Mouse (Mus musculus): ENCODE data around the gene Clec14a. TPM values are rescaled to one million over a fixed set of nuclear protein-coding genes. Genes with fewer than 3 reads are reported as not detected.

Clec14a gene
- polyA plus RNA-seq, 1 experiment from 2014 or later = 14.8 TPM

DNA sequence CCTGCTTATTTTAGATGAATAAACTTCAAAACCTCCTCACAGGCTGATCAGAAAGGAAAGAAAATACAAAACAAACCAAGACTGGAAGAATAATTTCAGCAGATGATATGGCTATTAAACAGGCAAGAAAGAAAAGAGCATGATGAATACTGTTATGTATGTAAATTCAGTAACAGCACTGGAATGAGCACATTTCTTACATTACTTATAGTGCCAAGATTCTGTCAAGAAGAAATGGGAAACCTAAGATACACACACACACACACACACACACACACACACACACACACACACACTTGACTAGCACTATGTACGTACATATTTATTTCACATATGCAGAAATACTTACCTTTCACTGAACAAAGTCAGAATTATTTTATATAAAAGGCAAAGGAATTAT lies 17.2 kb downstream of the Clec14a start:
- H3K36me3 ChIP-seq (ENCODE audit: insufficient read depth, low read length) = no peaks in the 10 kb centered on the region
- 96% methylated on average over 1 of the region's 1 CpGs for WGBS

DNA sequence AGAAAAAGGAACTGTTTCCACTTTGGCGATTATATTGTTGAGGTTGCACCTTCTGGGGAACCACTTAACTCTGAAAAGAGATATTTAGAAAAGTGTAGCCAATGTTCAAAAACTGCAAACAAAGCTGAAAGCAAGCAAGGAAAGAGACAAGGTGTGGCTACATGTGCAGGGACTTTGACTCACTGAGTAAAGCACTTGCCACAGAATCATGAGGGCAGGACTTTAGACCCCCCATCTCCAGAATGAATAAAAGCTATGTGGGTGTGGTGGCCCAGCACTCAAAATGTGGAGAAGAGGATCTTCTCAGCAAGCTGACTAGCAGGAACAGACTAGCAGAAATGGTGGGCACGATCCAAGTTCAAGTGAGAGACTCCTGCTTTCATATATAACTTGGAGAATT lies 36.6 kb downstream of the Clec14a start:
- no peak for ATAC-seq (ENCODE audit: low FRiP score, low TSS enrichment)
- WGBS = 85% methylated on average over 2 of the region's 2 CpGs

More for the DNA sequence above, 17.2 kb downstream of the Clec14a start:
- H3K27ac ChIP-seq (ENCODE audit: low read length) = no peak overlapping the region
- H3K9ac ChIP-seq (replicated peaks; ENCODE audit: low read length) = no peak overlapping the region
- H3K4me3 ChIP-seq (ENCODE audit: low read length) = no peak overlapping the region
- no peaks in the 10 kb centered on the region for H3K9me3 ChIP-seq (ENCODE audit: low read length)
- no peak for ATAC-seq (ENCODE audit: low FRiP score, low TSS enrichment)
- H3K27me3 ChIP-seq (ENCODE audit: insufficient read depth, low read length) = no peaks in the 10 kb centered on the region
- H3K4me2 ChIP-seq (replicated peaks; ENCODE audit: low read depth, low read length) = no peak overlapping the region
- H3K4me1 ChIP-seq (ENCODE audit: insufficient read depth, low read length) = no peaks in the 10 kb centered on the region

DNA sequence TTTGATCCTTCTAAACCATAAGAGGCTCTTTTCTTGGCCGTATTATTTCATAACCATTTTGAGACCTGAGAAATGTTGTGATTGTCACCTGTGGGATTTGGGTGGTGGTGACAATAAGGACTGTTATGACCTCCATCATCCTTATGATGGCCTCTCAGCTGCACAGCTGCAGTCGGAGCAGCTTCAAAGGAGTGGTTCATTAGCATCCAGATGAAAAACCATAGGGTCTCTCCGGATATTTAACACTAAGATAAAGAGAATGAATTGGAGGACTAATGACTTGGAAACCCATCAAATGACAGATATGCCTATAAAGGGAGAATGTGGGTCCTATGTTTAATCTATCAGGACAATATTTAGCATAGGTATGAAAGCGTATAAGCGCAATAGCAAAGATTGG lies 43.4 kb downstream of the Clec14a start:
- no peak for ATAC-seq (ENCODE audit: low FRiP score, low TSS enrichment)
- Histone ChIP-seq H3K9ac (replicated peaks; ENCODE audit: low read length) (no peak overlapping the region), H3K9me3 (ENCODE audit: low read length) (no peaks in the 10 kb centered on the region), H3K4me1 (ENCODE audit: insufficient read depth, low read length) (no peaks in the 10 kb centered on the region), H3K4me2 (replicated peaks; ENCODE audit: low read depth, low read length) (no peak overlapping the region), H3K4me3 (ENCODE audit: low read length) (no peak overlapping the region), H3K36me3 (ENCODE audit: insufficient read depth, low read length) (no peaks in the 10 kb centered on the region), H3K27ac (ENCODE audit: low read length) (no peak overlapping the region), H3K27me3 (ENCODE audit: insufficient read depth, low read length) (no peaks in the 10 kb centered on the region)
- WGBS = 68% methylated on average over 5 of the region's 5 CpGs

More for the DNA sequence above, 36.6 kb downstream of the Clec14a start:
- Histone ChIP-seq H3K4me3 (ENCODE audit: low read length) (no peak overlapping the region), H3K27ac (ENCODE audit: low read length) (no peak overlapping the region), H3K4me2 (replicated peaks; ENCODE audit: low read depth, low read length) (no peak overlapping the region), H3K4me1 (ENCODE audit: insufficient read depth, low read length) (no peaks in the 10 kb centered on the region), H3K36me3 (ENCODE audit: insufficient read depth, low read length) (no peaks in the 10 kb centered on the region), H3K9ac (replicated peaks; ENCODE audit: low read length) (no peak overlapping the region), H3K27me3 (ENCODE audit: insufficient read depth, low read length) (no peaks in the 10 kb centered on the region), H3K9me3 (ENCODE audit: low read length) (no peaks in the 10 kb centered on the region)

DNA sequence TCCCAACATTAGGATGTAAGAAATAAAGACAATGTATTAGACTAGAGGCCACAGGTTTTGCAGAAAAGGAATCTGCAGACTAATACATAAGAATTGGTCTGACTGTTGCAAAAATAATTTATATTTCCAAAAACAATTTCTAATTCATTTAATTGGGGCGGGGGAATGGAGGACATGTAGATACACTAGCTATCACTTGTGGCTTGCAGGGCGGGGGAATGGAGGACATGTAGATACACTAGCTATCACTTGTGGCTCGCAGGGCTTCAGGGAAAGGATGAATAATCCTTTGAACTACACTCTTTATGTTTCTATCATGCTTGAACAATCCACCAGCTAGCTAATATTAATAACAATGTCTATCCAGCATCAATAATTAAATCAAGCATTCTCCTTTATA lies 50.0 kb downstream of the Clec14a start:
- Histone ChIP-seq H3K27ac (ENCODE audit: low read length) (no peak overlapping the region), H3K27me3 (ENCODE audit: insufficient read depth, low read length) (peaks cover 4% of the 10 kb centered on the region; the same call in 1 of the 2 replicates), H3K4me2 (replicated peaks; ENCODE audit: low read depth, low read length) (no peak overlapping the region), H3K9me3 (ENCODE audit: low read length) (no peaks in the 10 kb centered on the region), H3K4me1 (ENCODE audit: insufficient read depth, low read length) (peaks cover 9% of the 10 kb centered on the region), H3K4me3 (ENCODE audit: low read length) (no peak overlapping the region), H3K36me3 (ENCODE audit: insufficient read depth, low read length) (no peaks in the 10 kb centered on the region), H3K9ac (replicated peaks; ENCODE audit: low read length) (no peak overlapping the region)
- WGBS = 97% methylated on average over 3 of the region's 3 CpGs
- no peak for ATAC-seq (ENCODE audit: low FRiP score, low TSS enrichment)

DNA sequence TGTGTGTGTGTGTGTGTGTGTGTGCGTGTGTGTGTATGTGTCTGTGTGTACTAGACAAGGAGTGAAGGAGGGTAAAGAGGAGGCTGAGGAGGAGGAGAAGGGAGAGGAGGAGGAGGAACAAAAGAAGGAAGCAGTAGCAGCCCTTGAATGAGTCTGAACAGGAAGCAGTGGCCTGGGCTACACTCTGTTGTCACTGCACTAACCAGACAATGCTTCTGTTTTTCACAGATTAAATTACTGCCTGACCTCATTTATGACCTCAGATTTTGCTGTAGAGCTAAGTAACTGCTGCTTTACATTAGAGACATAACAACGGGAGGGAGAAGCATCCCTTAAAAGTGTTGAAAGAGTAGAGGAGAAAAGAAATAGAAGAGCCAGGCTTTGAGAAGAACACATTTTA lies 52.9 kb downstream of the Clec14a start:
- H3K27me3 ChIP-seq (ENCODE audit: insufficient read depth, low read length) = peaks cover 28% of the 10 kb centered on the region
- no peaks in the 10 kb centered on the region for H3K9me3 ChIP-seq (ENCODE audit: low read length)
- 66% methylated on average over 2 of the region's 2 CpGs for WGBS
- peaks cover 30% of the 10 kb centered on the region for H3K4me1 ChIP-seq (ENCODE audit: insufficient read depth, low read length)
- no peak overlapping the region for H3K27ac ChIP-seq (ENCODE audit: low read length)
- no peak overlapping the region for H3K4me2 ChIP-seq (replicated peaks; ENCODE audit: low read depth, low read length)
- no peaks in the 10 kb centered on the region for H3K36me3 ChIP-seq (ENCODE audit: insufficient read depth, low read length)
- no peak overlapping the region for H3K4me3 ChIP-seq (ENCODE audit: low read length)
- ATAC-seq (ENCODE audit: low FRiP score, low TSS enrichment) = no peak
- H3K9ac ChIP-seq (replicated peaks; ENCODE audit: low read length) = no peak overlapping the region

Other genes with a start within 250 kb of the Clec14a start
- gene Sstr1, start 57.5 kb downstream of the Clec14a start, polyA plus RNA-seq (2015; fragmentation: Nextera tagmentation; extraction: Ambion mirVana) = 0.67 and 1.3 TPM in 2 replicates

All from kidney, embryonic 16.5 days (tissue).